Mouse (Mus musculus) telencephalon, adult 2 months (tissue): ENCODE data around the gene Ptprh.

Source experiments
- DNase-seq: peaks from one replicate; pipeline ENCODE4 v3.0.0-alpha.2; 2011; ENCODE audit warnings: low read depth, low spot score

The Ptprh gene

DNA sequence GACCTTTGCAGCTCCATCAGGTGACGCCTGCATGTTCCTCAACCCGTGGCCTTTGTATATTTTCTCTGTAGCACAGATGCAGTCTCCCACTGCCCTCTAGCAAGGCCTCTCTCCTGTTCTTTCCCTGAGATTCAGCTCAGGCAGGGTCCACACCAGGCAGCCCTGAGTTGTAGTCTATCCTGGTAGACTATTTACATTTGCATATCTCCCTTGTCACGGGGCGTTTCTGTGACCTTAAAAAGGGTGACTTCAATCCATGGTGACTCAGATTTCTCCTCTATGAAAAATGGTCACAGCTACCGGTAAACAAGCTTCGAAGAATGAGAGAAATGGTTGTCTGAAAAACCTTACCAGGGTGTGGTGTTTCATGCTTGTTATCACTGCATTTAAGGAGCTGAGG, at the start of gene Ptprh:
Ptprh (minus strand) TSS at position 169 of the 400 bp plus-strand sequence.
- no peak for DNase-seq

DNA sequence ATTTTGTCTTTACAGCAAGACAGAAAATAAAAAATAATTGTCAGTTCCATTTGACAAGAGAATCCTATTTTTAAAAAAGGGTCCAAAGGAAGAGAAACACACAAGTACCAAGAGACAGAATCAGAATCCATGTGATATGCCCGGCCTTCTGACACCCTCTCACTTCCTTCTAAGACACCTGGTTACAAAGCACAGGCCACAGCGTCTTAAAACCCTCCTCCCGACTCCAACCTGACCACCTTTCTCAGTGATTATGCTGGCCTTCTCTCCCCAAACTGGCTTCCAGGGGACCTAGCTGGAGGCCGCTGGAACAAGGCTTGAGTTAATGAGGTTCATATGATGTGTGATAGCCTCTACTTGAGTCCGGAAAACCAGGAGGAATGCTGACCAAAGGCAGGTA, 49.5 kb upstream of the Ptprh start:
- no peak for DNase-seq

DNA sequence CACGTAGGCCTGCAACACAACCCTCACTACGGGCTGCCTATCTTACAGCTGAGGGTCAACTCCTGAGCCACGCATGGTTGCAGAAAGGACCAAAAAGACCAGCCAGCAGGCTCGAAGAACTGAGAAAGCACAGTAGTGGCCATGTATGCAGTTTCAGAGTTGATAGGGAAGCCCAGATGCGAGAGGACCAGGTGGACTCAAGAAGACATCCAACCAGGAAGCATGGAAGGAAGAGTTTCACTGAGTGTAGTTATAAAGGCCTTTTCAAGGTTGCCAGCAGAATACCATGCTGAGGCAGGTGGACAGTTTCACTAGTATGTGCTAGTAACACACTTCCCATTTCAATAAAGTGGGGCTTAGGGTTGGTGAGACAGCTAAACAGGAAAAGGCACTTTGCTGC, 48.9 kb upstream of the Ptprh start:
- DNase-seq, result no peak

DNA sequence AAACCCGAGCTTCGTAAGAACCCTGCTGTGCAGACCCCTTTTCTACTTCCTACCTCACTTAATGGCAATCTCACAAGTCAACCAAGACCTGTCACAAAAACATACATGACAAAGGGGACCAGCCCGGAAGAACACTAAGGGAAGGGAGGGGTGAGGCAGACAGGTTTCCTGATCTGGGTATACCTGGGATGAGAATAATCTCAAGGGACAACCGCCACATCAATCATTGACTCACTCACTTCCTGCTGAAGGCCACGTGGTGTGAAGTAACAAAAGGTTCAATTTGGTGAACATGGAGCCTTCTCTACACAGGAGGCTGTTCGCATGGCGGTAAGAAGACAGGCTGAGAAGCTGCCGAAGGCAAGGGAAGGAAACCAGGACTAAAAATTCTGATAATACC, 47.7 kb upstream of the Ptprh start:
- DNase-seq, result no peak

DNA sequence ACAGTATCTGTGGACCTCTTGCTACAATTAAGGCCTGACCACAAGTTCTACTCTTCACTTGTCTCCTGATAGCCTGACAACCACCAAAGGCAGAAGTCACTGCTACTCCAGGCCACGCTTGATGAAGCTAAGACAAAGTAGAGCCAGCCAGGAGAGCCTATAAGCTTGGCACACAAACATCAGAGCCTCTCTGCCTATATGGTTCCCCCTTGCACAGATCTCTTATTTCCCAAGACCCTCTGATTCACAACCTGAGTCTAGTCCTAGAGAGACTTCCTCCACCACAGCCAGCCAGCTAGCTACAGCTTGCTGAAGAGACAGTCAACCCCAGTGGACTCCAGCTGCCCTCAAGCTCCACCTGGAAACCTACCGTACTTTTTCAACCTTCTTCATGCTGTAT, 44.2 kb upstream of the Ptprh start:
- DNase-seq, result no peak

DNA sequence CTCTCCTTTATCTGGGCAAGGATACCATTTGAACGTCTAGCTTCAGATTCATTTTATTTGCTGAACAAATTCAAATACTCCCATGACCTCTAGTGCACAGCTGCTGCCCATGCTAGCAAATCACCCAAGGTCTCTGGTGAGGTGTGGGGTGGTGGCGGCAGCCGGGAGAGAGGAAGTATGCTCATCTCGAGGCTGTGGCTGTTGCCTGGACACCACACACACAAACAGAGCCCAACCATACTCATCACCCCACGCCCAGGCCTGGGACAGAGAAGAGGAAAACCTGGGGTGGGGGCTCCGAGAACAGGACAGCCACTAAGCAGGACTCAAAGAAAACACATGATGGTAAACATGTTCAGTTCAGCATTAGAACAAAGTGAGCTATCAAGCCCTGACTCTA, 43.5 kb upstream of the Ptprh start:
- no peak for DNase-seq

DNA sequence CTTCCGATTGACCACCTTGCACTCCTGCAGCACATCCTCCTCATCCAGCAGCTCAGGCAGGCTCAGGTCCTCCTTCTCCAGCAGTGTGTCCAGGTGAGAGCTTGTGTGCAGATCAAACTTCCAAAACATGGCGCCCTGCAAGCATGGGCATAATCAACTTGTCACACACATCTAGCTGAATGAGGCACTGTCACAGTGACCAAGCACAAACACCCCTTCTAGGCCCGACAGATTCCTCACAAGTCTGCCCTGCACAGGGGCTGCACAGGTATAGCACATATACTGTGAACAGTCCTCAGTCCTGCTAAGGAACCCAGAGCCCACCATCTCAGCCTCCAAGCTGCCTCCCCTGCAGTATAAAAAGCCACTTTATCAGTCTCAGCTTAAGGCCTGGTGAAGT, 43.0 kb upstream of the Ptprh start:
- no peak for DNase-seq

DNA sequence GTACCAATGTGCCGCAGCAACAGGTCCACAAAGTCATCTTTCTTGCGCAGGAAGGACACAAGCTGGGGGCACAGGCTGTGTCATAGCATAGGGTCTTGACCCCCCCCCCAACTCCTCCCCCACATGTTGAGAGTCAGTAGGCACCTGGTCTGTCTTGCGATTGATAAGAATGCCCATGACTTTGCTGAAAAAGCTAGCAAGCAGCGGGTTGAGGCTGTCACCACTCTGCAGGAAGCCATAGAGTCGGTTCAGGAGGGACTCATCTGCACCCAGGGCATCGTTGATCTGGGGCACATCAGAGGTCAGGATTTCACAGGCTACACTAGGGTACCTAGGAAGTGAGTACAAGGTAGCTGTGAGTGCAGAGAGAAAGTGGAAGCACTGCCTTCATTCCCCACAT, 39.4 kb upstream of the Ptprh start:
- no peak for DNase-seq

DNA sequence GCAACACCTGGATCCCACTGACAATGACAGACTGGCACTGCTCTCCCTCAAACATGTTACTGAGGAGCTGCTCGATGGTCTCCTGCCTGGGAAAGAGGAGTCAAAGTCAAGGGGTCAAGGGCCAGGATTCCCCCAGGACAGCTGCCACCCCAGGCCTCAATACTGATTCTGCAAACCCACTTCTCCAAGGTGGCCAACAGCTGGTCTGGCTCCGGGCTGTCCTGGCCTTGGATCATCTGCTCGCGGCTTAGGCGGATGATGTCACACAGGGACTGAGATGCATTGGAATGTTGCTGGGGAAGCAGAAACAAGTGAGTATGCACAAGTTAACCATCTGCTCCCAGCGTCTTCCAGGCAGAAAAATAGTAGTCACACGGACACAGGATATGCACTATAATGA, 38.1 kb upstream of the Ptprh start:
- no peak for DNase-seq

DNA sequence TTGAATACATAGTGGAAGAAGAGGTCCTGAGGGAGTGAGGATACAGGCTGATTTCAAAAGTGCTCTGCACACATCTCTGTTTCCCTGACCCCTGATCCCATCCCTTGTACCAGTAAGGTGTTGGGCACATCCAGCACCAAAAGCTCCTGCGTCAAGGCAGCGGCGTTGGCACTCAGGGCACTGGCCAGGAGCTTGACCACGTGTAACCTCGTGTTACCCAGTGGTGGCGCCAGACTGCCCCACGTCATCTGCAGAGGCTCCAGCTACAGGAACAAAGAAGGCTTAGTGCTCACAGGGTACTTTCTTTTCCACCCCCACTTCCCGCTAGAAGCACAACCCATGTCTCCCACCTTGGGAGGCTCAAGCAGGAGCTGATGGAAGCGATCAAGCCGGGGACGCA, 37.3 kb upstream of the Ptprh start:
- no peak for DNase-seq

DNA sequence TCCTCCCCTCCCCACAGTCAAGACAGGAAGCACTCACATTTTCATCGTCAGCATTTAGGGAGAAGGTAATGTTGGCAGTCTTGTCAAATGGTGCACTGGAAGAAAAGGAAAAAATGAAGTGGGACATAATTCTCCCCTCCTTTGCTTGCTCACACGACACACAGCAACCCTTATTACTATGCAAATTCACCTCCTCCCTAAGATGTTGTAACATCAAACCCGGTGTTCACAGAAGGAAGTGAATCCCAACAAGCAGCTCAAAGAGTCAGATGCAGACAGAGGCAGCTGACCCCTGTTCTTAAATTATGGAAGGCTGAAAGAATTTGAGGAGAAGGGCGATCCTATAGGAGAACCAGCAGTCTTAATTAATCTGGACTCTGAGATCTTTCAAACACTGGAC, 32.3 kb upstream of the Ptprh start:
- no peak for DNase-seq

DNA sequence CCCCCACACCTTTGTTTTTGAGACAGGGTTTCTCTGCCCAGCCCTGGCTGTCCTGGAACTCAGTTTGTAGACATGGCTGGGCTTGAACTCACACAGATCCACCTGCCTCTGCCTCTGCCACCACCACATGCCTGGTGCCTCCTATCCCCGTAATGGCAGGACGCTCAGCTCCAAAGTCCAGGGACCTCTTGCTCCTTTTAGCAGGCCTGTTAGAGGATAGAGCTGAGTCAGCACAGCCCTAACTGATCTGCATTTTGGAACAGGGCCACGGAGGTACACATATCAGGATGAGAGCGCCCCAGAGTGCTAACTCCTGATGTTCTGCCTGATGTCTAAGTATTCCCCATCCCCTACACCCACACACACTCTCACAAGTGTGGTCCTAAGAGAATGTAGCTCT, 27.2 kb upstream of the Ptprh start, which contains the start of gene Tmem86b:
Tmem86b (minus strand) TSS at position 392 of the 400 bp plus-strand sequence.
- DNase-seq, result no peak

DNA sequence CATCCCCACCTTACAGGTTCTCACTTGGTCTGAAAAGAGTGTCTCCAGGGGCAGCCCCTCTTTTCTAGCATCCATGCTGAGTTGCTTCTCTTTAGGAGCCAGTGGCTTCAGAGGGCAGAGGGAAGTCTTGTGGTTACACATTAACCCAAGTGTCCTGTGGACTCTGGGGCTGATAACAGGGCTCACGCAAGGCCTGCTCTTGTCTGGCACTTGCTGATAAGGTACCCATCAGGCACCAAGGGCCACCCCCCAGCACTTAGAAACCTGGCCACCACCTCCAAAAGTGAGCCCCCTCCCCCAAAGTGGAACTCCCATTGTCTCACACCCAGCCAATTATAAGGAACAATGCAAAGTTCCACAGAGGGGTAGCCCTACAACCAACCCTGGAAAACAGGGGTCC, 26.4 kb upstream of the Ptprh start:
- no peak for DNase-seq

DNA sequence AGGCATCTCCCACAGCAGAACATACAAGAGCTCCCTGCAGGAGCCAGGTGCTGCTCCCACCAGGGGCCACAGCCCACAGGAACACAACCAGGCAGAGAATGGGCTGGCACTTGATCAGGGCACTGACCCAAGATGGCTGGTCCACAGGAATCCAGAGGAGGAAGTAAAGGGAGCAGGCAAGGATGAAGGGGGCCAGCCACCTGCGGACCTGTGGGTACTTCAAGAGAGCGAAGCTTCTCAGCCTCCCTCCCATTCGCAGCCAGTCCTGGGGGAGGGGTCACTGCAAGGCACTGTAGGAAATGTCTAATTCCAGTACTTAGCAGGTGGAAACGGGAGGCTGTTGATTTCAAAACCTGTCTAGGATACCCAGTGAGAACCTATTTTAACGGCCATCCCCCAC, 25.7 kb upstream of the Ptprh start:
- no peak for DNase-seq

DNA sequence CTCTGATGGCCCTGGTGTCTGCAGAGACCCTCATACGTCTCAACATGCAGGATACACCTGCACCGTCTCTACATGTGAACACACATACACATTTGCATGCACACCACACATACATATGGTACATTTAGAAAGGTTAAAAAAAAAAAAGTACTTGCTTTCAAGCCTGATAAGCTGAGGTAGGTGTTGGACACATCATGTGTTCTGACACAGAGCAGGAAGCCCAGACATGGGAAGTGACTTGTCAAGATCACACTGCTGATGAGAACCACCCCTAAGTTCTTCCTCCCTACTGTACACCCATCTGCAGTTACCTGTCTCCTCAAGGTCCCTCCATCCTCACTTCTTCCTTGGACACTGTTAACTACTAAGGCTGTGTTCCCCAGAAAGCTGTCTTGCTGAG, 22.1 kb upstream of the Ptprh start:
- DNase-seq, result no peak

DNA sequence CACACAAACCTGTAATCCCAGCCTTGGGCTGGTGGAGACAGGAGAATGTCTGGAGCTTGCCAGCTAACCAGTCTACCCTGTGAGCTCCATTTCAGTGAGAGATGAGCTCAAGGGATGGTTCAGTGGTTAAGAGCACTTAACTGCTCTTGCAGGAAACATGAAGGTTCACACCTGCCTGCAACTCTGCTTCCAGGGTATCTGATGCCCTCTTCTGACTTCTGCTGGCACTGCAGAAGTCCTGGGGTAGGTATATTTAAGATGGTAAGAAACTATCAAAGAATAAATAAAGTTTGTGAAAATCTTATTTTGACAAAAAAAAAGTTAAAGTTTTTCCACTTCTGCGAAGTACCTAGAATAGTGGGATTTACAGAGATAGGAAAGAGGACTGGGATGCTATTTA, 20.5 kb upstream of the Ptprh start:
- DNase-seq, result peak; percentile 5

DNA sequence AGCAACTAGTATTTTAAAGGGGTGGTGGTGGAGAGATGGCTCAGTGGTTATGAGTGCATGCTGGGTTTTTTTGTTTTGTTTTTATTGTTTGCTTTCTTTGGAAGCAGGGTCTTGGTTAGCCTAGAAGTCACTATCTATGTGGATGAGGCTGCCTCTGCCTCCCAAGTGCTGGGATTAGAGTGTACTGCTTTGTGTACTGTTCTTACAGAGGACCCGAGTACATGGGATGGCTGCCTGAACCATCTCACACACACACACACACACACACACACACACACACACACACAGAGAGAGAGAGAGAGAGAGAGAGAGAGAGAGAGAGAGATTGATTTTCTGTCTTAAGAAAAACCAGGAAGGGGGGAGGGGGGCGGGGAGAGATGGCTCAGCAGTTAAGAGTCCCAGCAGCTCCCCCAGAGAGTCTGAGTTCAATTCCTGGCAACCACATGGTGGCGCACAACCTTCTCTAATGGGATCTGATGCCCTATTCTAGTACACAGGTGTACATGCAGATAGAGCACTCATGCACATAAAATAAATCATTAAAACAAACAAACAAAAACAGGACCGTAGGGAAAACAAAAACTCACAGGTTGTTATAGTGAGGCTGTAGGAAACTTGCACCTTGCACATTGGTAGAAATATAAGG, 19.8 kb upstream of the Ptprh start:
- peak; percentile 18 for DNase-seq

DNA sequence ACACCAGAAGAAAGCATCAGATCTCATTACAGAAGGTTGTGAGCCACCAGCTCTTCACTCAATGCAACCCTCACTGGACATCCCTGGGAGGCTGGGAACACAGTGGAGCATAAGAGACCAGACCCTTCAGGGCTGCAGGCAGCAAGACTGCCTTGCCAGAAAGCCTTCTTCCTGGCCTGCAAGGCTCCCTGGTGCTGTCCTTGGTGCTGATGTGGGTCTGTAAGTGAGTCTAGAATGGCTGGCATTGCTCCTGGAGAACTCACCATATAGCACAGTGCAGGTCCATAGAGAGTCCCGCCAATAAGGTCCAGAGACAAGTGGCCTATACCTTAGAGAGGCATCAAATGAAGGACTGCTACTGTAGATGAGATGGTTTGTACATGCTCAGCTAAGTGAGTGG, 16.1 kb upstream of the Ptprh start:
- DNase-seq, result no peak

DNA sequence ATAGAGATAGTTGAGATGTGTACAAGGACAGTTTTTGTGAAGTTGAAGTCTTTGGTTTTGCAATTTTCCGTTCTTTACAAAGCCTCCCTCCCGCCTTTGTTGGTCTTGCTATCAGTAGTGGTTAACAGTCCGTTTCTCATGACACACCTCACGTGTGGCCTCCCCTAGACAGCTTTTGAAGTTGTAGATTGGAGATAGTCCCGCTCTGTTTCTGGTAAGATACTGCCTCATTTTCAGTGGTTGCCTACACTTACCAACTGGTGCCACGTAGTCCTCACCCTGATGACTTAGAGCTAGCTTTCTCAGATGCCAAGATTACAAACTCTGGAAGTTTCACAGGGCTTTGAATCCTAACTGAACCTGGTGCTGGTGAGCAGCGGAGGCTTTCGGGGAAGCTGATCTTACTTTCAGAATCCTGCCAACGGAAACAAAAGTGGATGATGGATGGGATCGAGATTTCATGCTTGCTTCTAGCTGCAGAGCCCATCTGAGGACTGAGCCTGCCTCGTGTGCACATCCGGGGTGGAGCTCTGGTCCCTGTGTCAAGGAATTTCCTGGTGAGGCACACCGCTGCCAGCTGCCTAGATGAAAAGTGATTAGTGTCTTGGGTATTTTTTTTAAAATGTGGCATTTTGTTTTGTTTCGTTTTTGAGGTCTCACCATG, 10.0 kb upstream of the Ptprh start:
- no peak for DNase-seq

DNA sequence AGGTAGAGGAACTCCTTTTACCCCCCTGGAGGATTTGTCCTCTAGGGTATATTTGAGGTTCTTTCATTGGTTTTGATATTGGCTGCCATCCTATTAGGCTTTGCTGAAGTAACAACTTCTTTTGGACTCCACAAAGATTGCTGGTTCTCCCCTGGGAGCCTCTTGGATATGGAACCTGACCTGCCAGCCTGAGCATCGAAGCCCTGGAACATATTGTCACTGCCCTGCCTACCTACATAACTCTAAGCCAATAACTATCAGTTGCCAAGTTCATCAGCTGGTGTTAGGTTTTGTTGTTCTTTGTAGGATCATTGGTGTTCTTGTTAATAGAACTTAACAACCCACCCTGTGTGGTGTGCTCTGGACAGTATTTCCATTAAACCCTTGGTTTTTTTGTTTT, 9.1 kb upstream of the Ptprh start:
- DNase-seq, result no peak

DNA sequence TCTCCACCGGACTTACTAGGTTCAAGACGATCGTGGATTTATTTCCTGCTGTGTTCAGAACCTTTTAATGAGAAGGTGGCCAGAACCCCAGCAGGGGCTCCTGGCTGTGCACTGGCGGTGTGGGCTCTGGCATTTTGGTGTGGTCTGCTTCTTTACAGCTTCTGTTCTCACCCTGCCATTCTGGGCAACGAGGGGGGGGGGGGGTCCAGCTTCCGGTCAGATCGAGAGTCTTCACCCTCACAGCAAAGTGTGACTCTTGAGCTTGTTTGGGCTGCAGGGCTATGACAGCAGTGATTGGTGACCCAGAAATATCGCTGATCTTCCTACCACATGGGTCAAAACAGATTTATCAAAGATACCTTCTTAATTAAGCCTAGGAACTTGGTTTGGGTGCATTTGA, 8.5 kb upstream of the Ptprh start:
- DNase-seq, result no peak

DNA sequence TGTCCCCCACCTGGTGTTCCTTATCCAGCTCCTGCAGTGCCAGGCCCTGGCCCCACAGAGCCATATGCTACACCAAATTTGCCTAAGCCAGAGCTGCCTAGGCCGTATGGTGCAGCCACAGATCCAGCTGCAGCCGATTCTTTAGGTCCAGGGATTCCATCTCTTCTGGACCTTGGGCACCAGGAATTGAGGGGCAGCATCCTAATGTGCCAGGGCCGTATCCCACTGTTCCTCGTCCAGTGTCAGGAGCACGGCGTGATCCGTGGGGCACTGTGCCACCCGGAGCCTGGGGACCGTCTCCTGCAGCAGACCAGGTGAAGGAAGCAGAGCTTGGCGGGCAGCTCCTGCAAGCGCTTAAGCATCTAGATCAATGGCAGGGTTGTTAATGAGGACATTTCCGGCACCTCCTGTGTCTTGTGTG, 8.1 kb upstream of the Ptprh start:
- no peak for DNase-seq

DNA sequence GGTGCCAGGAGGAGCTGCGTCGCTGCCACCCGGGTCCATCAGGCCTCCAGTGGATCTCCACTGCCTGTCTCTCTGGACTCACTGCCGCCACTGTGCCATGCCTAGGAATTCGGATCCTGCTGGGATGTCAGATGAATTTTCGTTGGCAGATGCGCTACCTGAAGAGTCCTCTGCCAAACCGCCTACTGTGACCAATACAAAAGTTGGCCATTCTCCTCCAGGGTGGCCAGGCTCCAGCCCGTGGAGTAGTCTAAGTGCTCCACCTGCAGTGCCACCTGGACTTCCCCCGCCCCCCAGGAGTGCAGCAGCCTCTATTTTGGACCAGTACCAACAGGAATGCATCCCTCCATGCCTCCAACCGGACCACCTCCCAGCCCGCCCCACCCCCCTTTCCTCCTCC, 7.7 kb upstream of the Ptprh start:
- DNase-seq, result no peak

DNA sequence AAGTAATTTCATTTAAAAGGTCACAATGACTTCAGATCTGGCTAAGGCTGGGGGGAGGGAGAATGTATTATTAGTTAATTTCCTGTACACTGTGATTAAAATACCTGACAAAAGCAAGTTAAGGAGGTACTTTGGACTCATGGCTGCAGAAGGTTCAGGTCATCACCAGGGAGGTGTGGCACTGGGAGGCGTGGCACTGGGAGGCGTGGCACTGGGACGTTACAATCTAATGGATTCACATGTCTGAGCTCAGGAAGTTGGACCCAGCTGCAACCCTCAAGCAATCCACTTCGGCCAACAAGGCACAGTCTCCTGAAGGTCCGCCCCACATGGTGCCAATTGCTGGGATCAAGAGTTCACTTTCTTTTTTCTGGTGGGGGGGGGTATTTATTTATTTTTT, 4.2 kb upstream of the Ptprh start:
- no peak for DNase-seq
